Mouse (Mus musculus) neural tube, embryonic 11.5 days (tissue): ENCODE measurements at regions not wholly inside any gene's neighbourhood (a gene's known extent, or its start where the extent isn't known, plus 50 kb on each side); places are given as distances from the start of the nearest gene placed in this dataset.

Experiments used
- ATAC-seq: fragments of 200-750 bp; cut with Nextera tagmentation; 2 replicates; pipeline ENCODE4 v1.8.0; 2017; ENCODE audit warnings: moderate number of reproducible peaks, mild to moderate bottlenecking, moderate TSS enrichment, moderate library complexity; ENCODE audit not compliant: insufficient read depth, low FRiP score, low TSS enrichment
- DNase-seq: peaks from one replicate; pipeline ENCODE4 v3.0.0-alpha.2; 2015; ENCODE audit warnings: low spot score
- H3K27ac ChIP-seq: fragments of 300-500 bp; sonication (generic); 2 replicates; pipeline ENCODE4 v1.5.1; 2014; ENCODE audit warnings: low read depth, mild to moderate bottlenecking, low read length
- H3K27me3 ChIP-seq: fragments of 300-500 bp; sonication (generic); 2 replicates; pipeline ENCODE4 v1.6.1; 2014; ENCODE audit warnings: mild to moderate bottlenecking, low read length, mixed read lengths; ENCODE audit not compliant: control insufficient read depth, insufficient read depth
- H3K36me3 ChIP-seq: fragments of 300-500 bp; sonication (generic); 2 replicates; pipeline ENCODE4 v1.6.1; 2014; ENCODE audit warnings: mild to moderate bottlenecking, low read length, moderate library complexity, mixed read lengths; ENCODE audit not compliant: control insufficient read depth, insufficient read depth
- H3K4me1 ChIP-seq: fragments of 300-500 bp; sonication (generic); 2 replicates; pipeline ENCODE4 v1.6.1; 2014; ENCODE audit warnings: low read length, mixed read lengths; ENCODE audit not compliant: control insufficient read depth, insufficient read depth
- H3K4me2 ChIP-seq: fragments of 300-500 bp; sonication (generic); 2 replicates; pipeline ENCODE4 v1.6.1; 2014; ENCODE audit warnings: low read depth, mild to moderate bottlenecking, moderate library complexity
- H3K4me3 ChIP-seq: fragments of 300-500 bp; sonication (generic); 2 replicates; pipeline ENCODE4 v1.5.1; 2014; ENCODE audit warnings: low read depth, low read length
- H3K9ac ChIP-seq: fragments of 300-500 bp; sonication (generic); 2 replicates; pipeline ENCODE4 v1.6.1; 2014; ENCODE audit warnings: mild to moderate bottlenecking, low read length
- H3K9me3 ChIP-seq: fragments of 300-500 bp; sonication (generic); 2 replicates; pipeline ENCODE4 v1.6.1; 2016; ENCODE audit warnings: low read length; ENCODE audit not compliant: control insufficient read depth
- WGBS: fragments of 180-500 bp; shearing (Covaris S2); extraction: QIAGEN DNeasy Blood & Tissue Kit; methylation state at CpG from one replicate; pipeline ENCODE4 v1.1.7; 2014; 5-methylcytosine and 5-hydroxymethylcytosine counted together

DNA sequence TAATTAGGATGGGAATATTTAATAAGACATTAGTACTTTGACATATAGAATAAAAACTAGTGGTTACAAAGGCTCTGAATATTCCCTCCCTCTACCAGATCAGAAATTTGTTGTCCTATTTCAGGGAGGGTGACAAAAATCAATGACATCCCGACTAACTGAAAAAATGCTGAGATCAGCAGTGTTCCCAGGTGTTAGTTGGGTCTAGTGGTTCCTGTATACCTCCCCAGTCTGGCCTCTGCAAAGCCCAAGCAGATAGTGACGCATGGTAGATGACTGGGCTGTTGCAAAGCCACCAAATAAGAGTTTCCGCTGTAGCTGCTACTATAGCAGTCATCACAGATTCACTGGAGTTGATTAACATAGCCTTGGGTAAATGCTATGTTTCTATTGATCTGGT is 59.9 kb upstream of the Gm4791 start:
- Histone ChIP-seq H3K9me3 (no peaks in the 10 kb centered on the region), H3K27ac (no peak overlapping the region), H3K36me3 (no peaks in the 10 kb centered on the region), H3K27me3 (no peaks in the 10 kb centered on the region), H3K4me2 (no peak overlapping the region), H3K9ac (no peak overlapping the region), H3K4me1 (no peaks in the 10 kb centered on the region), H3K4me3 (no peak overlapping the region)
- WGBS: 86% methylated on average over 3 of the region's 3 CpGs
- DNase-seq: no peak
- ATAC-seq: no peak

DNA sequence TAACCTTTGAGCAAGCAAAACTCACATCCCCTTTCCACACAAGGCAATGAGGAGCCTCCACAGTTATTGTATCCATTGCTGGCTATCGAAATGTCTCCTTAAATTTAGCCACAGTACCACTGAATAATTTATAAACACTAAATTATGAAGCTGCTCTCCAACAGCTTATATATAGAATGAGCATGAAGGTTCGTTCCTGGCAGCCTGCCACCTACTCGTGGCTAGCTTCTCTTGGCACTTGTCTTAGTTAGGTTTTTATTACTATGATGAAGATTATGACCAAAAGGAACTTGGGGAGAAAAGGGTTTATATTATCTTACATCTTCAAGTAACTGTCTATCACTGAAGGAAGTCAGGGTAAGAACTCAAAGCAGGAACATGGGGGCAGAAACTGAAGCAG is 72.9 kb upstream of the Gm4791 start:
- Histone ChIP-seq H3K9me3 (no peaks in the 10 kb centered on the region), H3K27ac (no peak overlapping the region), H3K27me3 (no peaks in the 10 kb centered on the region), H3K36me3 (no peaks in the 10 kb centered on the region), H3K9ac (no peak overlapping the region), H3K4me2 (no peak overlapping the region), H3K4me1 (no peaks in the 10 kb centered on the region), H3K4me3 (no peak overlapping the region)
- DNase-seq (no peak), ATAC-seq (no peak)
- WGBS: 82% methylated on average over 3 of the region's 3 CpGs

DNA sequence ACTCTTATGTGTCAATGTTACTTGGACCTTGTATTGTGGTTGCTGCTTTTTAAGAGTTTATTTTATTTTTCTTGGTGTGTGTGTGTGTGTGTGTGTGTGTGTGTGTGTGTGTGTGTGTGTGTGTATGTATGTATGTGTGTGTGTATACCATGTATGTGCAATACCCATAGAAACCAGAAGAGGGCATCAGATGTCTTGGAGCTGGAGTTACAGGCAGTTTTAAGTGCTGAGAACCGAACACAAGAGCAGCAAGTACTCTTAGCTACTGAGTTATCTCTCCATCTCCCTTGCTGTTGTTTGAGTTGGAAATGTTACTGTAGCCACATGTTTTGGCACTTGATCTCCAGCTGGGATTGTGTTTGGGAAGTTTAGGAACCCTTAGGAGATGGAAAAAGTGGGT is 78.5 kb upstream of the Gm4791 start:
- no peak for ATAC-seq
- Histone ChIP-seq H3K4me2 (no peak overlapping the region), H3K27me3 (no peaks in the 10 kb centered on the region), H3K27ac (no peak overlapping the region), H3K36me3 (no peaks in the 10 kb centered on the region), H3K9ac (no peak overlapping the region), H3K9me3 (no peaks in the 10 kb centered on the region), H3K4me1 (no peaks in the 10 kb centered on the region), H3K4me3 (no peak overlapping the region)
- DNase-seq: no peak
- WGBS: 95% methylated on average over 1 of the region's 1 CpGs

DNA sequence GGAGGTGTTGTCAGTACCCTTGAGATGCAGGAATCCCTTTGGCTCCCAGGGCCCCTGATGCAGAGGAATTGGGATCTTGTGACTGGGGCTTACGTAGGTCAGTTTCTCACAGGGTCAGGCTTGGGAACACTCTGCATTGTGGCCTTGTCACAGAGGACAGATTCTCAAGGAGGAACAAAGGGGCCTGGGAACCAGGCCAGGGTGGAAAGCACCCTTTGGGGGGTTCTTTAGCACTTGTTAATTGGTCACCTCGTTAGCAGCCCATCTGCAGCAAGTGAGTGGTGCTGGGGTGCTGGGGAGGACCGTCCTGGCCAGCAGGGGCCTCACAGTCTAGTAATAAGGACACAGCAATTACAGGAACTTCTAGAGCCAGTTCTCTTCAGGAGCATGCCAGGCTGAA is 85.3 kb upstream of the Gm4791 start:
- H3K27ac ChIP-seq: no peak overlapping the region
- DNase-seq (no peak), ATAC-seq (no peak)
- no peaks in the 10 kb centered on the region for H3K4me1 ChIP-seq
- H3K27me3 ChIP-seq: no peaks in the 10 kb centered on the region
- H3K4me2 ChIP-seq: no peak overlapping the region
- H3K36me3 ChIP-seq: no peaks in the 10 kb centered on the region
- no peaks in the 10 kb centered on the region for H3K9me3 ChIP-seq
- H3K9ac ChIP-seq: no peak overlapping the region
- no peak overlapping the region for H3K4me3 ChIP-seq
- 38% methylated on average over 3 of the region's 3 CpGs for WGBS

DNA sequence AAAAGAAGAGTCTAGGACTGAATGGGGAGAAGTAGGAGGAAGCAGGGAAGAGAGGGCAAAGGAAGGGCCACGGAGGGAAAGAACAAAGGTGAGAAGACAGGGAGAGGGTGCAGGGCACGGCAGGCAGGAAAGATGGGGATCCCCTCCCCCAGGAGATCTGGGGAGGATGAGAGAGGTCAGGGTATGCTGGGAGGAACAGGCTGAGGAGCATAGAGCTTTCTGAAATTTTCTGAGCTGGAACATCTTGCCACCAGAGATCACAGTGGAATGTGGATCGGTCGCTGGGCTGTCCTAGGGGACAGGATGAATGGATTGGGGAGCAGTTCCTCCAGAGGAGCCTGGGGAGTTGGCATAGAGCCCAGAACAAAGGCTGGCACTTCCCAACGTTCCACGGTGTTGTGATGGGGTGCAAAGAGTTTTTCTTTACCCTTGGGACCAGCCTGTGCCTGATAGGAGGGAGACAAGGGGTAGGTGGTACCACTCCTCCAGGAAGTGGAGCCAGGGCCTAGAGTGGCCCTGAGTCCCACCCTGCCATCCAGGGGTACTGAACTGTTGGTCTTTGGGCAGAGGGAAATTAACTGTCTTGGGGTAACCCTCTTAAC is 89.0 kb upstream of the Gm4791 start:
- H3K4me3 ChIP-seq: no peak overlapping the region
- ATAC-seq (no peak), DNase-seq (no peak)
- no peak overlapping the region for H3K9ac ChIP-seq
- no peak overlapping the region for H3K27ac ChIP-seq
- H3K27me3 ChIP-seq: no peaks in the 10 kb centered on the region
- 63% methylated on average over 6 of the region's 6 CpGs for WGBS
- no peaks in the 10 kb centered on the region for H3K4me1 ChIP-seq
- no peaks in the 10 kb centered on the region for H3K36me3 ChIP-seq
- no peaks in the 10 kb centered on the region for H3K9me3 ChIP-seq
- no peak overlapping the region for H3K4me2 ChIP-seq

DNA sequence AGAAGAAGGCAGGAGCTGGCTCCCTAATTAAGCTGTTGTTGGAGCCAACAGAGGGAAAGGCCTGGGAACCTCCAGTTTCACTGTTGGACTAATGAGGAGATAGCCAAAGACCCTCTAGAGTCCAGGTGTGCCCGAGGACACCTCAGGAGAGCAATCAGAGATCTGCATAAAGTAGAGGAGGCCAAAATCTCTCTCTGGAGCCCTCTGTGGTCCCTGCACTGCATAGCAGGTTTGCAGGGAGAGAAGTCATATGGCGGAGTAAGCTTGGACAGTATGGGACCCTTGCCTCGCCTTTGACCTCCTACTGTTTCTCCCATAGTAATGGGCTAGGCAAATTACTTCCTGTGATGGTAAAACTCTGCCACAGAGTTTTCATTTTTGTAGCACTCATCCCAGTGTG is 93.5 kb upstream of the Gm4791 start:
- 84% methylated on average over 3 of the region's 3 CpGs for WGBS

DNA sequence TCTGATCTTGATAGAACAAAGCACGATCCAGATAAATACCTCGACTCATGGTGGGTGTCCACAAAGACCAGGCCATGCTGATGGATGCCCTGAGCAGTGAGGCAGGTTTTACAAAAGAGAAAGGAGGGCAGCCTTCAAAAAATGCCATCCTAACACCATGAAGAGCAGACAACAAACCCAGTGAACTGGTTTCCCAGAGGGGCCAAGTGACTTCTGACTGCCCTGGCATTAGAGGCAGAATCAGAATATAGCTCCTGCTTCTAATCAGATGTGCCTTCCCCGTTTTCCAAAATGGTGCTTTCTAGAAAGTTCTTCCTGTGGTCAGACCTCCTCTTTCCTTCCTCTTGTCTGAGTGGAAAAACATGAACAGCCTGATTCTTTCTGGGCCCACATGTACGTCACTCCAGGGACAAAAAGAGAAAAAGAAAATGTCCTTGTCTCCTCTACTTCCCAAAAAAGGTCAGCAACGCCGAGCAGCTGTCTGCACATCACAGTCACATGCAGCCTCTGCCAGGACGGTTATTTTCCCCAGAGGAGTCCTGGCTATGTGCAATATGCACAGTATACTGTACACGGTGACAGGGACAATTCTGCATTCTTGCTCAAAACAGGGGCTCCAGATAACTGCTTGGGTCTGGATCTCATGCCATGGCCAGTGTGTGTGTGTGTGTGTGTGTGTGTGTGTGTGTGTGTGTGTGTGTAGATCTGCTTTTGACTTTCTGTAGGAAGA is 94.9 kb upstream of the Gm4791 start:
- no peak overlapping the region for H3K9ac ChIP-seq
- H3K27me3 ChIP-seq: no peaks in the 10 kb centered on the region
- H3K4me1 ChIP-seq: no peaks in the 10 kb centered on the region
- no peak overlapping the region for H3K4me2 ChIP-seq
- H3K27ac ChIP-seq: no peak overlapping the region
- H3K9me3 ChIP-seq: no peaks in the 10 kb centered on the region
- ATAC-seq (no peak), DNase-seq (no peak)
- H3K4me3 ChIP-seq: no peak overlapping the region
- WGBS: 57% methylated on average over 8 of the region's 8 CpGs
- H3K36me3 ChIP-seq: no peaks in the 10 kb centered on the region

More for the DNA sequence above, 93.5 kb upstream of the Gm4791 start:
- Histone ChIP-seq H3K4me3 (no peak overlapping the region), H3K27ac (no peak overlapping the region), H3K36me3 (no peaks in the 10 kb centered on the region), H3K27me3 (no peaks in the 10 kb centered on the region), H3K9ac (no peak overlapping the region), H3K4me2 (no peak overlapping the region), H3K4me1 (no peaks in the 10 kb centered on the region), H3K9me3 (no peaks in the 10 kb centered on the region)
- ATAC-seq: no peak
- DNase-seq: no peak

DNA sequence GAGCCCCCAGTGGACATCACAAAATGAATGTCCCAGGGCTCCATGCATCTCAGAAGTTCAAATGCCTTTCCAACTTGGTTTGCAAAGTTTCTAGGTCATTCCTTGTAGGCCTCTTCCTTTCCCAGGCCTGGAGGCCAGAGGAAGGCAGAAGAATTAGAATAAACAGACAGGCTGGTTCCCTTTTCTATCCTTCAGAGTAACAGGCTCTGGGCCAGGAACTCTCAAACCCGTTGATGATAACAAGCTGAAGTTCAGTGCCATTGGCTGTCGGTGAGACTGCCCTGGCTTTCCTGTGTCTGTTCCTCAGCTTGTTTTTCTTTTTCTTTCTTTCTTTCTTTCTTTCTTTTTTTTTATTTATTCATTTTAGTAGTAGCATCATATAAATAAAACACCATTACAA is 99.3 kb upstream of the Gm4791 start:
- Histone ChIP-seq H3K9ac (no peak overlapping the region), H3K9me3 (no peaks in the 10 kb centered on the region), H3K36me3 (no peaks in the 10 kb centered on the region), H3K27me3 (no peaks in the 10 kb centered on the region), H3K4me2 (no peak overlapping the region), H3K27ac (no peak overlapping the region), H3K4me3 (no peak overlapping the region), H3K4me1 (no peaks in the 10 kb centered on the region)
- no peak for ATAC-seq
- 87% methylated on average over 2 of the region's 2 CpGs for WGBS
- DNase-seq: no peak

DNA sequence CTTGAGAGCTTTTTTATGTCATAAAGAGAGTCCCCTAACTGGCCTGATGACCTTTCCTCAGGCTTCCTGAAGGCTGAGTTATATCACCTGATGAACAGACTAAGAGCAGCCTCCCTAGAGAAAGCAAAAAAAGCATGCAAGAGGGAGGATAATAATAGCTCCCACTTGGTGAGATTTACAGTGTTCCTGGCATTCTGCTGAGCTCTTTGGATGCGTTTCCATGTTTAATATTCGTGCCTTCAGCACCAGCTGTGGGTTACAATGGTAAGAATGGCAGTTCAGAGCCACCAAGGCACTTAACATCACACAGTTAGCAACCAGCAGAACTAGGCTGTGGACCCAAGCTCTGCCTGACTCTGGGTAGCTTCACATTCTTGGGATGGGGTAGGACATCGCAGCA is 100.4 kb upstream of the Gm4791 start:
- Histone ChIP-seq H3K9ac (no peak overlapping the region), H3K36me3 (no peaks in the 10 kb centered on the region), H3K4me2 (no peak overlapping the region), H3K9me3 (no peaks in the 10 kb centered on the region), H3K27ac (no peak overlapping the region), H3K4me1 (no peaks in the 10 kb centered on the region), H3K27me3 (no peaks in the 10 kb centered on the region), H3K4me3 (no peak overlapping the region)
- 79% methylated on average over 3 of the region's 3 CpGs for WGBS
- ATAC-seq: no peak
- DNase-seq: no peak
